Mouse (Mus musculus) MEL (cell line): ENCODE data around the gene Nop2. TPM values are rescaled to one million over a fixed set of nuclear protein-coding genes. Genes with fewer than 3 reads are reported as not detected.

ENCODE experiments used
- DNase-seq: peaks from one replicate; pipeline ENCODE4 v3.0.0; 2011; ENCODE audit warnings: low read depth, low spot score
- H3K27ac ChIP-seq: 2 replicates; pipeline ENCODE4 v1.5.1; 2012; ENCODE audit warnings: low read depth, mild to moderate bottlenecking, control low read depth, low read length, moderate library complexity; ENCODE audit not compliant: control insufficient read depth
- H3K27me3 ChIP-seq, 2 experiments: fragments of 150-350 bp in 1 of 2; sonication (generic) in 1 of 2; 2 replicates each; pipeline ENCODE4 v1.6.1; 2012; ENCODE audit warnings: low read length in 2 of 2, mild to moderate bottlenecking in 2 of 2, improper control_type of control experiment in 1 of 2, moderate library complexity in 1 of 2; ENCODE audit not compliant: insufficient read depth in 2 of 2, control insufficient read depth in 1 of 2
- H3K36me3 ChIP-seq, 2 experiments: 2 replicates each; pipeline ENCODE4 v1.6.1; 2012 to 2014; ENCODE audit warnings: low read length in 2 of 2, improper control_type of control experiment in 1 of 2, inconsistent platforms in 1 of 2, mild to moderate bottlenecking in 1 of 2; ENCODE audit not compliant: insufficient read depth in 2 of 2, control insufficient read depth in 1 of 2
- H3K4me1 ChIP-seq, 2 experiments: fragments of 150-350 bp in 1 of 2; sonication (generic) in 1 of 2; 2 replicates each; pipeline ENCODE4 v1.6.1; 2012; ENCODE audit warnings: low read length in 2 of 2, improper control_type of control experiment in 1 of 2, mild to moderate bottlenecking in 1 of 2; ENCODE audit not compliant: insufficient read depth in 2 of 2, control insufficient read depth in 1 of 2
- H3K4me3 ChIP-seq, 2 experiments: fragments of 150-350 bp in 1 of 2; sonication (generic) in 1 of 2; 2 replicates each; pipeline ENCODE4 v1.5.1; 2012; ENCODE audit warnings: low read depth in 2 of 2, low read length in 2 of 2, mild to moderate bottlenecking in 2 of 2, moderate library complexity in 2 of 2, control low read depth in 1 of 2, improper control_type of control experiment in 1 of 2; ENCODE audit not compliant: control insufficient read depth in 1 of 2, insufficient read depth in 1 of 2
- H3K79me2 ChIP-seq: 2 replicates; pipeline ENCODE4 v1.6.1; 2012; ENCODE audit warnings: mild to moderate bottlenecking, low read length, moderate library complexity; ENCODE audit not compliant: control insufficient read depth, poor library complexity, insufficient read depth
- H3K9ac ChIP-seq: 2 replicates; pipeline ENCODE4 v1.6.1; 2012; ENCODE audit warnings: low read depth, mild to moderate bottlenecking, control low read depth, low read length, moderate library complexity; ENCODE audit not compliant: control insufficient read depth, poor library complexity, severe bottlenecking
- H3K9me3 ChIP-seq: fragments of 150-350 bp; sonication (generic); replicated peaks from 2 replicates; pipeline ENCODE4 v1.6.1; 2012; ENCODE audit warnings: mild to moderate bottlenecking, low read length, improper control_type of control experiment, moderate library complexity; ENCODE audit not compliant: insufficient read depth
- BHLHE40 ChIP-seq: IDR thresholded peaks from 2 replicates; pipeline ENCODE4 v1.6.1; 2012; ENCODE audit warnings: low read depth, mild to moderate bottlenecking, inconsistent platforms, low read length, improper control_type of control experiment, borderline replicate concordance
- CTCF ChIP-seq, 3 experiments: IDR thresholded peaks in 2 of 3; conservative IDR thresholded peaks in 1 of 3; 2 replicates each; pipeline ENCODE4 v1.5.1; 2011 to 2012; ENCODE audit warnings: low read length in 3 of 3, low read depth in 2 of 3, mild to moderate bottlenecking in 2 of 3, improper control_type of control experiment in 1 of 3, inconsistent platforms in 1 of 3, mixed read lengths in 1 of 3, moderate library complexity in 1 of 3; ENCODE audit not compliant: control insufficient read depth in 1 of 3, insufficient read depth in 1 of 3, poor library complexity in 1 of 3, severe bottlenecking in 1 of 3
- E2F4 ChIP-seq: IDR thresholded peaks from 2 replicates; pipeline ENCODE4 v1.6.1; 2011; ENCODE audit warnings: low read depth, low read length, improper control_type of control experiment, borderline replicate concordance
- ELF1 ChIP-seq: IDR thresholded peaks from 2 replicates; pipeline ENCODE4 v1.6.1; 2014; ENCODE audit warnings: low read depth, mild to moderate bottlenecking, inconsistent platforms, low read length, improper control_type of control experiment, moderate library complexity
- GABPA ChIP-seq: IDR thresholded peaks from 2 replicates; pipeline ENCODE4 v1.6.1; 2012; ENCODE audit warnings: low read depth, mild to moderate bottlenecking, inconsistent platforms, low read length, improper control_type of control experiment, moderate library complexity
- GATA1 ChIP-seq: IDR thresholded peaks from 2 replicates; pipeline ENCODE4 v1.6.1; 2011; ENCODE audit warnings: low read depth, low read length, improper control_type of control experiment
- JUND ChIP-seq: IDR thresholded peaks from 2 replicates; pipeline ENCODE4 v1.6.1; 2011; ENCODE audit warnings: low read depth, mild to moderate bottlenecking, improper control_type of control experiment, low read length
- KAT2A ChIP-seq: conservative IDR thresholded peaks from 2 replicates; pipeline ENCODE4 v1.6.1; 2012; ENCODE audit warnings: low read depth, low read length, improper control_type of control experiment, inconsistent platforms
- MAX ChIP-seq: IDR thresholded peaks from 2 replicates; pipeline ENCODE4 v1.6.1; 2011; ENCODE audit warnings: low read length, improper control_type of control experiment
- MXI1 ChIP-seq: IDR thresholded peaks from 2 replicates; pipeline ENCODE4 v1.6.1; 2011; ENCODE audit warnings: mild to moderate bottlenecking, low read depth, low read length, improper control_type of control experiment
- MYB ChIP-seq: IDR thresholded peaks from 2 replicates; pipeline ENCODE4 v1.6.1; 2011; ENCODE audit warnings: mild to moderate bottlenecking, low read depth, low read length, improper control_type of control experiment
- NELFE ChIP-seq: IDR thresholded peaks from 2 replicates; pipeline ENCODE4 v1.6.1; 2011; ENCODE audit warnings: low read depth, low read length, improper control_type of control experiment
- NRF1 ChIP-seq: IDR thresholded peaks from 2 replicates; pipeline ENCODE4 v1.6.1; 2014; ENCODE audit warnings: low read depth, mild to moderate bottlenecking, inconsistent platforms, low read length, improper control_type of control experiment, moderate library complexity; ENCODE audit not compliant: poor library complexity, insufficient read depth, severe bottlenecking
- POLR2AphosphoS2 ChIP-seq: IDR thresholded peaks from 2 replicates; pipeline ENCODE4 v1.6.1; 2011; ENCODE audit warnings: low read length, improper control_type of control experiment
- POLR2AphosphoS5 ChIP-seq: IDR thresholded peaks from 2 replicates; pipeline ENCODE4 v1.6.1; 2012; ENCODE audit warnings: low read depth, borderline replicate concordance, mild to moderate bottlenecking, inconsistent platforms, low read length, moderate library complexity, mixed read lengths
- SMC3 ChIP-seq: IDR thresholded peaks from 2 replicates; pipeline ENCODE4 v1.6.1; 2011; ENCODE audit warnings: low read depth, low read length, improper control_type of control experiment
- TBP ChIP-seq: IDR thresholded peaks from 2 replicates; pipeline ENCODE4 v1.8.0; 2011; ENCODE audit warnings: low read depth, low read length, improper control_type of control experiment
- USF2 ChIP-seq, 2 experiments: IDR thresholded peaks; 2 replicates each; pipeline ENCODE4 v1.6.1; 2011 to 2012; ENCODE audit warnings: improper control_type of control experiment in 2 of 2, low read length in 2 of 2, borderline replicate concordance in 1 of 2, inconsistent platforms in 1 of 2, low read depth in 1 of 2, mild to moderate bottlenecking in 1 of 2; ENCODE audit not compliant: insufficient read depth in 1 of 2
- ZMIZ1 ChIP-seq: IDR thresholded peaks from 2 replicates; pipeline ENCODE4 v1.6.1; 2012; ENCODE audit warnings: low read depth, mild to moderate bottlenecking, inconsistent platforms, low read length, improper control_type of control experiment, moderate library complexity
- ZNF384 ChIP-seq: IDR thresholded peaks from 2 replicates; pipeline ENCODE4 v1.6.1; 2012; ENCODE audit warnings: low read depth, mild to moderate bottlenecking, inconsistent platforms, low read length, improper control_type of control experiment
- polyA plus RNA-seq, 2 experiments: library from polyadenylated mRNA; stranded (reverse) in 1 of 2; unstranded in 1 of 2; fragments of >175 nt in 1 of 2; fragments of >200 nt in 1 of 2; gene quantifications; 2 replicates each; pipeline versions ENCODE4 v1.2.1 to v1.2.4; 2012; ENCODE audit warnings: low replicate concordance in 2 of 2, low read depth in 1 of 2; ENCODE audit not compliant: insufficient read length in 2 of 2, insufficient read depth in 1 of 2, missing spikeins in 1 of 2
- total RNA-seq: library from RNA; depleted of rRNA; stranded (reverse); fragments of 300-350 nt; gene quantifications from 2 replicates; pipeline ENCODE4 v1.2.3, GENCODE M21; 2012

Gene Nop2
- total and polyA plus RNA-seq, 3 experiments: 221 to 337 (median 263) TPM

GRCm38 (mm10) chr6:125155262-125155661, 23.6 kb downstream of the Nop2 start (continued):
- TF ChIP-seq MYB: no peak
- no peak for TF ChIP-seq SMC3

DNA sequence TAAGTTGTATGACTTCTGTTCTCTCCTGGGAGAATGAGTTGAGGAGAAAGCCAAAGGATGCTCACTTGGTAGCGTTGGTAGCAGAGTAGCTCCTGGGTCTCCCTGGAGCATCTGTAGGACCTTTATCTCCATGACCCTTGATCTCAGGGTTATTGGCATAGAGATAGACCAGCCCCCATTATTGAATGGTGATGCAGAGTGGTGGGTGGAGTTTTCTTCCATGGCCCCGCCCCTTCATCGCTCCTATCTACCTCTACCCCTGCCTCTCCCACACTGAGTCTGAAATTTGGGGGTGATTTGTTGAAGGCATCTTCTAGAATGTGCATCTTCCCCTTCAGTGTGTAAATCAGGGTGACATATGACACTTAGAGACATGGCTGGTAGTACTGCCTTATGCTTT, 24.8 kb downstream of the Nop2 start:
- H3K27ac ChIP-seq: no peak overlapping the region
- H3K4me1 ChIP-seq: peaks cover 0 to 55% of the 10 kb centered on the region in 2 experiments
- peaks cover 52% of the 10 kb centered on the region for H3K79me2 ChIP-seq
- H3K9ac ChIP-seq: peak overlapping the region; percentile 68; the same call in 1 of the 2 replicates
- H3K9me3 ChIP-seq: no peaks in the 10 kb centered on the region
- peak overlapping the region in 1 of 2 experiments; percentile 52; a peak in 1 of 4 replicates for H3K4me3 ChIP-seq
- H3K27me3 ChIP-seq: no peaks in the 10 kb centered on the region
- DNase-seq: no peak
- H3K36me3 ChIP-seq: peaks cover 0 to 41% of the 10 kb centered on the region in 2 experiments; a peak in 2 of 4 replicates
- no peak for TF ChIP-seq CTCF (IDR thresholded peaks at IDR 0.05 in 2 of 3, conservative IDR thresholded peaks at IDR 0.05 in 1 of 3; ENCODE audit: control insufficient read depth in 1 of 3, insufficient read depth in 1 of 3, low read depth in 2 of 3, low read length in 3 of 3, poor library complexity in 1 of 3, severe bottlenecking in 1 of 3)

DNA sequence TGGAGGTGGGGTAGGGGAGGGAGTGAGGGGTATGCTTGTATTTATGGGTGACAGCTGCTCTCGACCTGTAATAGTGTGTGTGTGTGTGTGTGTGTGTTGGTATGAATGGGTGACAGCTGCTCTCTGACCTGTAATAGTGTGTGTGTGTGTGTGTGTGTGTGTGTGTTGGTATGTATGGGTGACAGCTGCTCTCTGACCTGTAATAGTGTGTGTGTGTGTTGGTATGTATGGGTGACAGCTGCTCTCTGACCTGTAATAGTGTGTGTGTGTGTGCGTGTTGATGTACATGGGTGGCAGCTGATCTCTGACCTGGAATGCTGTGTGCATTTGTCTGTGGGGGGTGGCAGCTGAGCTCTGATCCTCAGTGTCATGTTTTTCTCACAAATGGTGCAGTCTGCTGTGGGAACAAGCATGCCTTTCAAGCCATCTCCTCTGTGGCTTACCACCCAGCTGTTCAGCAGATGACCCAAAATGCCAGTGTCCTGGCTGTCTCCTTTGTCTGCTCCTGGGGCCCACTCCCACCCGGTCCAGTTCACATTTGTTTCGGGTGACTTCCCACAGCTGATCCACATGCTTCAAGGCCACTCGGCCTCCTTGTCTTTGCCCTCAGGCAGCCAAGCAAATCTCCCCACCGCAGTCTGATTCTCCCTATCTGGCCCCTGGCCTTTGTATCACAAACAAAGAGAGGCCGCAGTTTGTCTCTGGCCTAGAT, 25.4 kb downstream of the Nop2 start:
- Histone ChIP-seq H3K9ac (no peak overlapping the region), H3K36me3 (peaks cover 0 to 35% of the 10 kb centered on the region in 2 experiments; a peak in 2 of 4 replicates), H3K9me3 (no peaks in the 10 kb centered on the region), H3K79me2 (peaks cover 51% of the 10 kb centered on the region), H3K27ac (no peak overlapping the region), H3K27me3 (no peaks in the 10 kb centered on the region), H3K4me3 (no peak overlapping the region), H3K4me1 (peaks cover 0 to 50% of the 10 kb centered on the region in 2 experiments)
- DNase-seq: no peak
- TF ChIP-seq KAT2A (no peak), GABPA (no peak), BHLHE40 (no peak), TBP (no peak), MYB (no peak), MXI1 (no peak), ELF1 (no peak), MAX (no peak), GATA1 (no peak), SMC3 (no peak), ZMIZ1 (no peak), ZNF384 (no peak), JUND (no peak), NRF1 (no peak), NELFE (no peak), POLR2AphosphoS5 (no peak), USF2 (IDR thresholded peaks at IDR 0.05; ENCODE audit: borderline replicate concordance in 1 of 2, insufficient read depth in 1 of 2, low read depth in 1 of 2, low read length in 2 of 2) (no peak), E2F4 (no peak), POLR2AphosphoS2 (no peak)
